Mouse (Mus musculus) C2C12 (cell line): Measurements from ENCODE around the gene Gm42742.

Experiments
- CEBPB ChIP-seq: IDR thresholded peaks from one replicate; pipeline ENCODE4 v1.6.1; 2011; ENCODE audit warnings: low read depth, mild to moderate bottlenecking, control low read depth, moderate library complexity
- CTCF ChIP-seq: IDR thresholded peaks from one replicate; pipeline ENCODE4 v1.5.1; 2011; ENCODE audit not compliant: control insufficient read depth, insufficient read depth, insufficient read length
- FOSL1 ChIP-seq: IDR thresholded peaks from one replicate; pipeline ENCODE4 v1.8.0; 2011; ENCODE audit warnings: mild to moderate bottlenecking, low read length; ENCODE audit not compliant: poor library complexity, insufficient read depth, severe bottlenecking
- MAX ChIP-seq: IDR thresholded peaks from one replicate; pipeline ENCODE4 v1.6.1; 2011; ENCODE audit warnings: mild to moderate bottlenecking, control low read depth
- MYOD1 ChIP-seq: IDR thresholded peaks from one replicate; pipeline ENCODE4 v1.6.1; 2011; ENCODE audit warnings: low read depth; ENCODE audit not compliant: control insufficient read depth, insufficient read length
- MYOG ChIP-seq: IDR thresholded peaks from one replicate; pipeline ENCODE4 v1.6.1; 2011; ENCODE audit not compliant: control insufficient read depth, insufficient read length; ENCODE audit errors: extremely low read depth
- USF1 ChIP-seq: IDR thresholded peaks from one replicate; pipeline ENCODE4 v1.6.1; 2011; ENCODE audit warnings: low read depth, mild to moderate bottlenecking, control low read depth, moderate library complexity

DNA sequence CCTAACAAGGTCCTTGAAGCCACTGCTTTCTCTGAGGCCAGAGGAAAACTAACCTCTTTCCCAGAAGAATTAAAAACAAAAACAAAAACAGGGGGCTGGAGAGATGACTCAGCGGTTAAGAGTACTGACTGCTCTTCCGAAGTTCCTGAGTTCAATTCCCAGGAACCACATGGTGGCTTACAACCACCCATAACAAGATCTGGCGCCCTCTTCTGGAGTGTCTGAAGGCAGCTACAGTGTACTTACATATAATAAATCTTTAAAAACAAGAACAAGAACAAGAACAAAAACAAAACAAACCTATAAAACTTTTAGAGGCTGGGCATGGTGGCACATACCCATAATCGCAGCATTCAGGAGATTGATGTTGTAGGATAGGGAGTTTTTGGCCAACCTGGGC is 24.4 kb downstream of the Gm42742 start:
- TF ChIP-seq CTCF (no peak), MYOG (no peak), CEBPB (no peak), FOSL1 (no peak), USF1 (no peak), MAX (no peak), MYOD1 (no peak)
